Mouse (Mus musculus) lung, adult 2 months (tissue): ENCODE data around the gene Scaper. TPM values are rescaled to one million over a fixed set of nuclear protein-coding genes. Genes with fewer than 3 reads are reported as not detected.

Source experiments
- DNase-seq: peaks from one replicate; pipeline ENCODE4 v3.0.0; 2022
- H3K4me1 ChIP-seq: fragments of 200-500 bp; 2 replicates; pipeline ENCODE4 v1.6.1; 2011; ENCODE audit warnings: low read length; ENCODE audit not compliant: control insufficient read depth, insufficient read depth
- H3K4me3 ChIP-seq: fragments of 200-500 bp; replicated peaks from 2 replicates; pipeline ENCODE3; 2011; ENCODE audit warnings: low read depth, mild to moderate bottlenecking, control low read depth, low read length; ENCODE audit errors: extremely low read depth
- CTCF ChIP-seq: fragments of 200-500 bp; IDR thresholded peaks from 2 replicates; pipeline ENCODE4 v1.5.1; 2011; ENCODE audit warnings: mild to moderate bottlenecking, low read length, control low read depth; ENCODE audit not compliant: insufficient read depth
- POLR2A ChIP-seq: fragments of 200-500 bp; IDR thresholded peaks from 2 replicates; pipeline ENCODE4 v1.6.1; 2011; ENCODE audit warnings: low read depth, mild to moderate bottlenecking, control low read depth, low read length, borderline replicate concordance; ENCODE audit errors: extremely low read depth
- WGBS: fragments of 180-500 bp; shearing (Covaris S2); methylation state at CpG from one replicate; pipeline ENCODE4 v1.1.7; 2018; 5-methylcytosine and 5-hydroxymethylcytosine counted together
- polyA plus RNA-seq: library from polyadenylated mRNA; depleted of rRNA; stranded (reverse); fragments of >200 nt; gene quantifications from 2 replicates; pipeline ENCODE4 v1.2.3, GENCODE M21; 2012

The Scaper gene
- polyA plus RNA-seq, 1 experiment, result 5.9 TPM

DNA sequence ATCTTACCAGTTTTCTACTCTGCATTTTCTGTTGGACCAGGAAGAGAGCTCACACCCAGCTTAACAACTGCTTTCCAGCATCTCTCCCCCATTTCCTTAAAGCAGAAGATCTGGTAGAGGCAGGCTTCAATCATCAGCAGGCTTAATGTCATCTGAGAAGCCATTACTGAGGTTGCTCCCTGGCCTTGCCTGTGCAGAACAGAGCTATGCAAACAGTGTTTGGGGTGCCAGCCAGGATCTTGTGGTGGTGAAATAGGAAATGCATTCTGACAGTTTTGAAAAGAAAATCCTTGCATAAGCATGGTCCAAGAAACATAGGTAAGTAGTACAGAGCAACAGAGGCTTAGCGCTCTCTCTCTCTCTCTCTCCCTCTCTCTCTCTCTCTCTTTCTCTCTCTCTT, 377.0 kb downstream of the Scaper start:
- H3K4me1 ChIP-seq, result no peaks in the 10 kb centered on the region
- TF ChIP-seq POLR2A, result no peak
- no peak for TF ChIP-seq CTCF
- H3K4me3 ChIP-seq, result no peak overlapping the region
- DNase-seq, result no peak
- 76% methylated on average over 1 of the region's 1 CpGs for WGBS

DNA sequence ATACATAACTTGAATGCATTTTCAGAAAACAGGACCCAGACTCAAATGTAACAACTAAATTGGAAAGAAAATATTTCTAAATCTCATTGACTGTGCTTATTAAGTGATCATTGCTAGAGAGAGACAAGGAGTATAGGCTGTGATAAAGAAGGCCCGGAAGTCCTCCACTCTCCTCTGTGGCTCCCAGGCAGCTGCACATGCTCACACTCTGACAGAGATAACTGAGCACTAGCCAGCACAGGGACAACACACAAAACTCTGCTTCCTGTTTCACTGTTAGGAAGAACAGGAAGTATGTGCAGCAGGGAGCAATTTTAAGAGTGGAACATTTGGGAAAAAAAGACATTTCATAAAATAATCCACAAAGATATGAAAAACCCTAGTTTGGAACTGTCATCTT, 382.9 kb downstream of the Scaper start:
- no peak for DNase-seq
- 49% methylated on average over 1 of the region's 1 CpGs for WGBS
- Histone ChIP-seq H3K4me1 (no peaks in the 10 kb centered on the region), H3K4me3 (no peak overlapping the region)
- TF ChIP-seq POLR2A, result no peak
- TF ChIP-seq CTCF, result no peak

DNA sequence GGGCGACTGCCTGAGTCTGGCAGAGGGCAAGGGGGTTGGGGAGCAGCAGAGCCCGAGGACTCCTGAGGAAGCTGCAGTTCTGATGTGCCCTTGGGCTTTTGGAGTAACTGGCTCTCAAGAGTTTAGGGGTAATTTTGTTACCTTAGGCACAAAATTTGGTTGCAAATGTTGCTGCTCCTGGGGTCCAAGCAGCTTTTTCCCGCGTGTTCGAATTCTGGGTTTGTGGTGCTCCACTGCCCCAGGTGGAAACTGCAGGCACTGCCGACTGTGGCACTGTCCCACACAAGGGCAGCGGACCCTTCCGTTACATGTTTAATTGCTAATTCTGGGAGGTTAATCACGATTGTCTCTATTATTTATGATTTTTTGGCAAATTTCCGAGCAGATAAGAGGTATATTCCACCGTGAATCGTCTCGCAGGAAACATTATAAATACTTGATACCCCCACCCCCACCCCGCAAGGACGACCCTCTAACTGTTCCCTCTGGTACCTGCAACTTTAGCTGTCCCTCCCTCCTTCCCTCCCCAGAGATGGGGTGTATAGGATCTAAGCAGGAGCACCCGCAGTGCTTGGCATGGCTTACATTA, 388.5 kb downstream of the Scaper start:
- H3K4me3 ChIP-seq, result no peak overlapping the region
- 29% methylated on average over 16 of the region's 16 CpGs for WGBS
- H3K4me1 ChIP-seq, result peaks cover 8% of the 10 kb centered on the region
- DNase-seq, result no peak
- TF ChIP-seq POLR2A (no peak), CTCF (0 out of 2 replicates have a peak, but pooled peaks have one; percentile 0)

DNA sequence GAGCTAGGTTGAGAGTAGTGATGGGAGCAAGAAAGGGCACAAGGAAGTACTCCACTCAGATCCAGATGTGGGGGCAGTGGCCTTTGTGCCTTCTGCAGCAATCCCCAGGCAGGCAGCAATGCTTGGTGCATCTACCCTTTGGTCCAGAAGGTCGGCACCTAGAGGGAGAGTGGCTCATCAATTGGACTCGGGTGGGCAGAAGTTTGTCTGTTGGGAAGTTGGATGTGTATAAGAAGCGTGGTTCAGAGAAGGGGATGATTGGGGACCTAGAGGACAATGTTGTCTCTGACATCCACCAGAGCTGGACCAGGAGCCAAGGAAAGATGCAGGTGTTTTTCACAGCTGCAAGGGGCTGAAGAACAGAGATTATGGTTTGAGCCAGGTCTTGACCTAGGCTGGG, 389.0 kb downstream of the Scaper start:
- TF ChIP-seq POLR2A (no peak), CTCF (no peak)
- peaks cover 14% of the 10 kb centered on the region for H3K4me1 ChIP-seq
- 45% methylated on average over 3 of the region's 3 CpGs for WGBS
- no peak overlapping the region for H3K4me3 ChIP-seq
- no peak for DNase-seq

DNA sequence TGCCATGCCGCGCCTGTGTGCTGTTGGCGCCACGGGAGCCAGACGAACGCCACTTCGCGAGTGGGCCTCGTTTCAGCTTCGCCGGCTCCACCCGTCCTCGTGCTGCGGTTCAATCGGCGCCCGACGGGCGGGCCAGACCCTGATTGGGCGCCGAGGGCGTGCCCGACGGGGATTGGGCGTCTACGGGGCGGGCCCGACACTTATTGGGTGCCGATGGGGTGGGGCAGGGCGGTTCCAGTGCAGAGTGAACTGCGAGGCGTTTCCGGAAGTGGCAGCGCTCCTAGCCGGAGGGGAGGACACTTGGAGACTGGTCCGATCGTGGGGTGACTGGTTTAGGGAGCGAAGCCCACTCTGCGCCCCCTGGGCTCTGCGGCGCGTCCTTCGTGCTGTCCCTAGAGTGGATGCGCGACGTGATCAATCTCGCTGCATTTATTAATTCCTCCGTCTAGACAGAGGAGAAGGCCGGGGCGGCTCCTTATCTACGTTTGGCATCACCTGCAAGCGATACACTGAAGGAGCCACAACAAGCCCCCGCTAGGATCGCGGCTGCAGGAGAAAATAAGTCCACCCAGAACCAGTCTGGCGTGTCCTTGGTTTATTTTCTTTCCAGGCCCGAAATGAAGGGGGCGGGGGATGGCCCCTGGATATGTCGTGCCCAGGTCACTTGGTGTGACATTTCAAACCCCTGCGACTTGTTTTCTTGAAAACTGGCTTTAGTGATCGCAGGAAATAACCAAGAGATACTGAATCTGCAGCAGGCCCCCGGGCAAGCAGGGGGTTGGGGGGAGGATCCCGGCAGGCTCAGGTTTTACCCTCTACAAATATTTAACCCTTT, 391.5 kb downstream of the Scaper start:
- WGBS, result 4% methylated on average over 63 of the region's 63 CpGs
- Histone ChIP-seq H3K4me1 (peaks cover 22% of the 10 kb centered on the region), H3K4me3 (no peak overlapping the region)
- TF ChIP-seq POLR2A, result no peak
- no peak for TF ChIP-seq CTCF
- DNase-seq, result peak; percentile 35

DNA sequence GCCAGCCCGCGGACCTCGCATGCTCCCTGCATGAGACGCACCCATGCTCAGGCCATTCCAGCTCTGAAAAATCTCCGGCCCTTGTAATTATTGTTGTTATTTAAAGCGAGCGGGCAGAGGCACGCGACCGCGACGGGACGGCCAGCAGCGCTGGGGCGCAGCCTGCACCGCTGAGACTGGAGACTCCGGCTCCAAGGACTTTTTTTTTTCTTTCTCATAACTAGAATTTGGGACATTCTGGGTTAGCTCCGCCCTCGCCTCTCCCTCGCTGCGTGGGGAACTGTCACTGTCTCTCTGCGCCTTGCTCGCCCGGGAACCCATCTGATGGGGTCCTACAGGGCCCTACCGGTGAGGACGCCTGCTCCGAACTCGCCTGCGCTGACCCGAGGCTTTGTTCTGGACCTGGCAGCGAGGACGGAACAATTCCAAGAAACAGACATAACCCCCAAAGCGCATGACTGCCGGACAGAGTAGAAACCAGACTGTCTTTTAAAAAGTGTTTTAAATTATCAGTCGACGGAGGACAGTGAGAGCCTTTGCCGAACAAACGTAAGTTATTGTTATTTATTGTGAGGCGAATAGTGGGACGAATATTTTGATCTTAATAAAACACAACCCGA, 392.3 kb downstream of the Scaper start:
- peak; percentile 27 for DNase-seq
- 12% methylated on average over 41 of the region's 41 CpGs for WGBS
- Histone ChIP-seq H3K4me1 (peaks cover 26% of the 10 kb centered on the region), H3K4me3 (no peak overlapping the region)
- TF ChIP-seq CTCF (no peak), POLR2A (no peak)

DNA sequence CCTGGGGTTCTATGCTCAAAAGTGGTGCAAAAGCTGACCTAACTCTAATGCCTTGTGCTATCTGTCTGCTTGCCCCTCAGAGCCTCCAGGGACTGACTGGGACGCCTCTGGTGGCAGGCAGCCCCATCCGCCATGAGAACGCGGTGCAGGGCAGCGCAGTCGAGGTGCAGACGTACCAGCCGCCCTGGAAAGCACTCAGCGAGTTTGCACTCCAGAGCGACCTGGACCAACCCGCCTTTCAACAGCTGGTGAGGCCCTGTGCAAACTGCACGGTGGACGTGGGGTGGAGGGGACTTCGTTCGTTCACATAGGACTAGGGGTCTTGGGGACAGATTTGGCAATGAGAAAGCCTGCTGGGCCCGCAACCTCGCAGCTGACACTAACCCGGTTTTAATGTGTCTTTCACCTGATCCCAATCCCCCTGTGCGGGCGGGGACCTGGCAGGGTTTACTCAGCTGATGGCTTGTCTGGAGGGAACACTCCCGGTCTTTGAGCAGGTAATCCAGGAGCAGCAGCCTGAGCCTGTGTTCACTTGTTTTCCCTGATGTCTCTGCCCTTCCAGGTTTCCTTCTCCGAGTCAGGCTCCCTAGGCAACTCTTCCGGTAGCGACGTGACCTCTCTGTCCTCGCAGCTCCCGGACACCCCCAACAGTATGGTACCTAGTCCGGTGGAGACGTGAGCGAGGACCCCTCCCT, 392.9 kb downstream of the Scaper start:
- Histone ChIP-seq H3K4me1 (peaks cover 26% of the 10 kb centered on the region), H3K4me3 (no peak overlapping the region)
- DNase-seq, result peak; percentile 60
- TF ChIP-seq CTCF, result no peak
- no peak for TF ChIP-seq POLR2A
- 8% methylated on average over 30 of the region's 30 CpGs for WGBS

DNA sequence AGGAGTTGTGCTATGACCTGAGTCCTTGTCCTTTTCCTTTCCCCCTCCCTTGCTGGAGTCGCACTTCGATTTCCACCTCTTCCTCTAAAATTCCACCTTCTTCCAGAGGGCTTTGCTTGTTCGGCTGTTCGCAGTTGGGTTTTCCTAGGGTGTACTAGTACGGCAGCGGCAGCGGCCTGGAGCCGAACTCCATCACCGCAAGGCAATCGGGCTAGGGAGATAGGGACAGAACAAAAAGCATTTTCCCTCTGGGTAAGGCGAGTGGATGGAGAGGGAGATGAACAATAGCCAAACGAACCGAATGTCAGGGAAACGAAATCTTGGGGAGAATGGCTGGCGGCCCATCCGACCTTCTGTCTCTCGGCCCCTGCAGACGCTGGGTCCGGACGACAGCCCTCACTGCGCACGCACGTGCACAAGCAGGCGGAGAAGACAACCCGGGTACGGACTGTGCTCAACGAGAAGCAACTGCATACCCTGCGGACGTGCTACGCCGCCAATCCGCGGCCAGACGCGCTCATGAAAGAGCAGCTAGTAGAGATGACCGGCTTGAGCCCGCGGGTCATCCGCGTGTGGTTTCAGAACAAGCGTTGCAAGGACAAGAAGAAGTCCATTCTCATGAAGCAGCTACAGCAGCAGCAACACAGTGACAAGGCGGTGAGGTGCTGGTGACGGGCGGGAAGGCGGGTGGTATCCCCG, 394.1 kb downstream of the Scaper start:
- DNase-seq, result peak; percentile 68
- no peak for TF ChIP-seq CTCF
- TF ChIP-seq POLR2A, result no peak
- peaks cover 26% of the 10 kb centered on the region for H3K4me1 ChIP-seq
- H3K4me3 ChIP-seq, result no peak overlapping the region
- WGBS, result 5% methylated on average over 46 of the region's 46 CpGs

DNA sequence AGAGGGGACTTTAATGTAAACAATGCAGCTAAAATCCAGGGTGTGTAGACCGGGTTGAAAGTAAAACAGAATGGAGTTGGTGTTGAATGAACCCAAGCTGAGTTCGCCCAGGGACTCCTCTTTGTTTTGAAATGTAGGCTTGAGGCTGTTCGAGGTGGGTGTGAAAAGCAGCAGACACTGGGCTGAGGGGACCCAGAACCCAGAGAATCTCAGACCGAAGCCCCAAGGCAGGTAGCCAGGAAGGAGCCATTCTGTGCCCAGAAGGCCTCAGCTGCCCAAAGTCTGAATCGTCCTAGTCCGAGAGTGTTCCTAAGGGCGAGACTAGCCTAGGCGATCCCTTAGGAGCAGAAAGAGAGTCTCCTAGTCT, 394.6 kb downstream of the Scaper start:
- TF ChIP-seq CTCF, result no peak
- no peak for TF ChIP-seq POLR2A
- peaks cover 26% of the 10 kb centered on the region for H3K4me1 ChIP-seq
- DNase-seq, result no peak
- WGBS, result 39% methylated on average over 8 of the region's 8 CpGs
- no peak overlapping the region for H3K4me3 ChIP-seq
